Mouse (Mus musculus): ENCODE results near the gene Disp1. TPM values are rescaled to one million over a fixed set of nuclear protein-coding genes. Genes with fewer than 3 reads are reported as not detected.

The Disp1 gene
- total RNA-seq, 2 experiments from 2014 or later, result 3.8 to 3.9 TPM

DNA sequence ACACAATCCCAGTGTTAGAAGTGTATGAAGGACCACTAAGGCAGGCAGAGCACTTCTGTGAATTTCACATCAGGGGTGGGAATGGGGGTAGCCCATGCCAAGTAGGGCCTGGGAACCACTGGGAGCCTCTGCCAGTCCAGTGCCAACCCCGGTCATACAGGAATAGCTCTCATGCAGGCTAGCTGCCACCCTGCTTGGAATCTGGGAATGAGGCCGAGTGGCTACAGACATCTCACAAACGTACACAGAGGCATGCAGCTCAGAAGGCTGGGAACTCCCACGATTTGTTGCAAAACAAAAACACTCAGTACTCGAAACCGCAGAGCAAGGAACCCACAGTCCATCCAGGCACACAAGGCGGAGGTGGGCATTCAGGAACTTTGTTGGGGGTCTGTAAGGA, 153.5 kb downstream of the Disp1 start:
- no peak for DNase-seq (ENCODE audit: extremely low spot score in 1 of 2, low spot score in 2 of 2)
- intact Hi-C loops (cut with DNase I), result no loop called here

DNA sequence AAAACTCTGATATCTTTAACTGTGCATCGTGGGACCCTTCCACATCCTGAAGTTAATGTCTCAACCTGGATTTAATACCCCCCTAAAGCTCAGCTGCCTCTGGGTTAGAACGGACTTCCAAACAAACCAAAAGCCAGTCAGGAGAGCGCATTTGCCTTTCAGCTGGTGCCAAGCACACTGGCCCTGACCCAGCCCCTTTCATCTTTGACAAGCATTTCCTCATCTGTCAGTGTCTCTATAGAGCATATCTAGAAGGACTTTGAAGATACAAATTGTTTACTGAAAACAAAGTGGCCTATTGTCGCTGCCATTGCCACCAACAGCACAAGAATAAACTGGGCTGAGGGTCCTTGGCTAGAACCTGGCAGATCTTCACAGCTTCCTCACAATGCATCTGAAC, 154.3 kb downstream of the Disp1 start:
- DNase-seq (ENCODE audit: extremely low spot score in 1 of 2, low spot score in 2 of 2), result peak in 1 of 2 experiments; percentile 59
- intact Hi-C loops (cut with DNase I), result no loop called here

DNA sequence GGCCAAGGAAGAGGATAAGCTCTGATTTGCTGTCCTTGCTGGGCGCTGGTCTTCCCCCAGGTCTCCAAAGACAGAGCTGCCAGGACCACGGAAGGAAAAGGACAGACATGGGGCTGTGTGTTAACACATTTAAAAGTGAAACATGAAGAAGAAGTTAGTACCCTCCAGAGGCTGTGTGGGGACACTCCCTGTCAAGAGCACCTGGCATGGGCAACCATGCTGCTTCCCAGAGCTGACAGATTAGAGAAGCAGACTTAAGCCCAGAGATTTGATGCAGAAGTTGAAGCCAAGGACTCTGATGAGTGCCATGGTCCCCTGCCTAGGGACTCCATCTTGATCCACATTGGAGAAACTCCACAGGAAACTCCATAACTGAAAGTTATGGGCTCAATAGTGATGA, 160.7 kb downstream of the Disp1 start:
- DNase-seq (ENCODE audit: extremely low spot score in 1 of 2, low spot score in 2 of 2), result no peak
- intact Hi-C loops (cut with DNase I), result no loop called here

DNA sequence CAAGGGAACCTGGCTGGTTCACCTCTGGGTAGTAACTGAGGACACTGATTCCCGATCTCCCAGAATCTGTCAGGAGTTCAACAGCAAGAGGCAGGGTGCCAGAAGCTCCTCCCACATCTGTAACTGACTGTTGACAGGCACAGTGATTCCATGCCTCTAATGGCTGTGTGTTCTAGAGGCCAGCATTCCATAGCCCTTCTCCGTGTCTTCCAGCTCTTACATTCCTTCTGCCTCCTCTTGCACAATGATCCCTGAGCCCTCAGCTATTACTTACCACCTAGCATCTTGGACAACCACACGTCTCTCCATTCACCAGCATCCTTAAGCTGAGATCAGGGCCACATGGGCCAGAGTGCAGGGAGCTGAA, 165.1 kb downstream of the Disp1 start:
- DNase-seq (ENCODE audit: extremely low spot score in 1 of 2, low spot score in 2 of 2), result no peak
- intact Hi-C loops (cut with DNase I), result no loop called here

DNA sequence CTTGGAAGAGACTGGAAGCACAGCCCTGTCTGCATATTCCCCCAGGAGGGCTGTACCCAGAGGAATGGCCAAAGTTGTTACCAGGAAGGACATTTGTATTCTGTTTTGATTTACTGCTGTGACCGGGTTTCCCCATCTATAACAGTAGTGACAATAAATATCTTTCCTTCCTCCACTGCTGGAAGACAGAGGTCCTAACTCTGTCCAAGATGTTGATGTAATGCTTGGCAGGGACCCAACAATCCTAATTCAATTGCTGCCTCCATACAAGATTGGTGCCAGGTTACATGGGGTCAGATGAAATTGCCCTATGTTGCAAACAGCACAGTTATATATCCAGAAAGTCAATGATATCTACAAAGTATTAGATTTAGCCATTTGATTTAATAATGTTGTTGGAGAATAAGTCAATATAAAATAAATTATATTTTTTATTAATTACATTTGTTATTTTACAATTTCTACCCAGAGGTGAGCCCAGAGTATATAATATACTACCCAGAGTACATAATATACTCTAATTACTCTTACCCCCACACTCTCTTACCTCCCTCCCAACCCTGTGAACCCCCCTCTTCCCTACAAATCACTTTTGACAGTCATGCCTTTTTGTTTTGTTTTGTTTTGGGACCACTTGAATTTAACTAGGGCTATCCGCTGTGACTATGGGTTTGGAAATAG, 165.6 kb downstream of the Disp1 start:
- intact Hi-C loops (cut with DNase I), result no loop called here
- DNase-seq (ENCODE audit: extremely low spot score in 1 of 2, low spot score in 2 of 2), result no peak

DNA sequence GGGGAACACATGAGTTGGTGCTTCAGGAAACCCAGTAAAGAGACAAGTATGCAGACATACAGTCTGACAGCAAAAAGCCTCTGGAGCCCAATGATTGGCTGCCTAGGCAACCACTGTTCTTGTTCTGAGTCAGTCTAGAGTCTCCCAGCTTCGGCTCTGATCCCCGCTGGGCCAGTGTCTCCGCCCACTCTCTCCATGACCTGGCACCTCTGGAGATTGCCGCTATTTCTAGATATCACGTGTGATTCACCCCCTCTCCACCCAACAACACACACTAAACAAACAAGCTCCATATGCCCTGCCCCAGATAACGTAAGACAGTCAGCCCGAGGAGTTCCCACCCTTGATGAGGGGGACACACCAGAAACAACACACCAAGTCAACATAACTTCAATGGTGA, 168.7 kb downstream of the Disp1 start:
- no peak for DNase-seq (ENCODE audit: extremely low spot score in 1 of 2, low spot score in 2 of 2)
- intact Hi-C loops (cut with DNase I), result no loop called here

DNA sequence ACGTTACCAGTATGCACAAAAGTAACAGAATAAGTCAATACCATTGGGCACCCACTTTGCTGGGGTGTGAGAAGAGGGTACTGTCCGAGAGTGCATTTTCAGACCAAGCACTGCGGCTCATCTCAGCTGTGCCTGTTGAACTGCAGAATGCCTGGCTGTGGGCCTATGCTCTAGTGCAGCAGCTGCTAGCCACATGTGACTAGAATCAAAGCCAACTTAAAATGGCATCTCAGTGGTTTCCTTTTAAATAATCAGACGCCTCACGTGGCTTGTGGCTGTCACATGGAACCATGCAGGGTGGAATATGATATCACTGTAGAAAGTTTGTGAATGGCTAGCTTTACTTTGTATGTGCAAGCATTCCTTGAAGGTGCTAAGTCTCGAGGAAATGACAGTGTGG, 172.0 kb downstream of the Disp1 start:
- DNase-seq (ENCODE audit: extremely low spot score in 1 of 2, low spot score in 2 of 2), result peak in 1 of 2 experiments; percentile 18
- intact Hi-C loops (cut with DNase I), result no loop called here

DNA sequence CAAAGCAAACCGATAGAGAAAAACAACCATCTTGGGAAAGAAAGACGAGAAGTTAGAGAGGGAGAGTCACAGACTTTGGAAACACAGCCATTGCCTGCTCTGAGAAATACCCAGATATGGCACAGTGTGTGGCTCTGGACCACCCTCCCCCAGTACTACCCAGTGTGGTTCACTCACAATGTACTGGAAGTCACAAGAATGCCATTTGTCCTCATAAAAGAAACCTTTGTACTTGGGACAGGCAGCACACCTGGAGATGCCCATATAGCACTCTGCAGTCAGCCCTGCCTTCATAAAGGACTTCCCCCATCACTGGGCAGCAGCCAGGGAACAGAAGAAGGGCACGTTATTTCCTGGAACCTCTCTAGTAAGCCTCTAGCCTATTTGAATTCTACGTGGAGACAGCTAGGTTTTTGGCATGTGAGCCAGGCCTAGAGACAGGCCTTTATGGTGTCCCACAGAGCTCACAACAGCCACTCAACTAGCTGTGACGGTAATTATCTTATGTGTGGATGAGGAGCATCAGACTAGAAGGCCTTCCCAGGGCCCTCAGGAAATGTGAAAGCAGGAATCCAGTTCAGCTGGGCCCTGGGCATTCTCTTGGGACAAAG, 173.3 kb downstream of the Disp1 start:
- no peak for DNase-seq (ENCODE audit: extremely low spot score in 1 of 2, low spot score in 2 of 2)
- intact Hi-C loops (cut with DNase I), result no loop called here

DNA sequence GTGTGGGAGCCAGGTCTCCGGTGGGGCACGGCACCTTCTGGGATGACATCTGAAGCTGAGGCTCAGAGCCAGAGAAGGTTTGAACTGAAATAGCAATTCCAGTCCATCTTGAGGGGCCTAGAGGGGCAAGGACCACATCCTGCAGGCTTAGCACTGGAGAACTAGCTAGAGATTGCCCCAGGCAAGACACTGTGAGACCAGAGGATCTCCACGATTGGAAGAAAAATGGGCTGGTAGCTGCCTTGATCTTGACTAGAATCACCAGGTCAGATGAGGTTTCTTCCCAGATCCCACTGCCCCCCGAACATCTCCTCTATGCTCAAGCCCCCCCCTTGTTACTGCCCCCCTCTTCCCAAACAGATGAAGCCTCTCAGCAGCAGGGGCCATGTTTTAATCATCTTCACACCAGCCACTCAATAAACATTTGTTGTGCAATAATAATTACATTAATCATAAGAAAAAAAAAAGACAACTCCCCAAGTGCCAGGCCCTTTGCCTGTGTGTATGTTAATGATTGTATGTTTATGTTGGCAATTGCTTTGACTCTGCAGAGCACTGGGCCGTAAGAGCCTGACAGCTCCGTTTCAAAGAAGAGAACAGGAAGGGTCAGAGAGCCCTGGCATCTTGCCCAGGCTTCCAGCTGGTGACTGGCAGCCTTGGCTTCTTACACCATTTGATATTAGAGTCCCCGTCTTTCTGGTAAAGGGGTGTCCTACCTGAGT, 174.0 kb downstream of the Disp1 start:
- DNase-seq (ENCODE audit: extremely low spot score in 1 of 2, low spot score in 2 of 2), result peak in 1 of 2 experiments; percentile 68
- intact Hi-C loops (cut with DNase I), result no loop called here

DNA sequence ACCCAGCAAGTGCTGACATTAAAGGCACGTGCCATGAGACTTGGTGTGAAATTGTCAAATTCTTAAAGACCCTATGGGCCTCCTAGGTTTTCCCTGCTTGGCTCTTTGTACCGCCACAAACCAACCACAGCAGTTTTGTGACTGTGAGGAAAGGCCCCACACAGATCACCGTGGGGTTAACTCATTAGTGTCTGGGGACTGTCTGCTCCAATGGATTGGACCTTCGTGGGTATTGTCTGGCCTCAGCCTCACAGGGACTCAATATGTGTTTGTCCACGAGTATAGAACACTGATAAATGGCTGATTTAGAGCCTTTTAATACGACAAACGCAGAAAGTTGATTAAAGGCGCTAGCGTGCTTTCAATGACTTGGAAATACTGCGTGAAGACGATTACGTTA, 175.2 kb downstream of the Disp1 start:
- no peak for DNase-seq (ENCODE audit: extremely low spot score in 1 of 2, low spot score in 2 of 2)
- intact Hi-C loops (cut with DNase I), result no loop called here

DNA sequence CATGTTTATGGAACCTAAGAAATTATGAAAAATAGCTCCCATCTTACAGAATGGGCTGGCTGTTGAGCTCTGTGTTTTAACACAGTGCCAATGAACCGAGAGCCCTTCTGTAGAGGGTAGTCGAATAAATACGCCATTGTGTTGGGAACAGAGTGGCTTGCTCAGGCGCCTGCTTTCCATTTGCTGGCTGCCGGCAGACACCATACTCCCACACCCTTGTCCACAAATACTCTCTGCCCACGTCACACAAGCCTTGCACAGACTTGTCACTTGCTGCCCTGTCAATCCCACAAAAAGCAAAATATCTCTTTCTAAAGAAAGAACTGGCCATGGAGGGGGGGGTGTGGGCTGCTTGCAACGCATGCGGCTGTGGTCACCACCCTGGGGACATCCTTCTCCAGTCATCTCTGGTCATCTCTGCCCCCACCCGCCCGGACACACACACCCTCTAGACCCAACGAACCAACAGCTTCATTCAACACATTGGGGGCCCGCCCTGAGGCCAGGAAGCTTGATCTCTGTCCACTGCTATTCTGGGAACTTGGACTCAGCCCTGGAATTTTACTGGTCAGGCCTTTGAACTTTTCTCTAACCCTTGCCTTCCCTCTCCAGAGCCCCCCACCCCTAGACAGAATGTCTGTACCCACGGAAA, 178.0 kb downstream of the Disp1 start:
- intact Hi-C loops (cut with DNase I), result no loop called here
- DNase-seq (ENCODE audit: extremely low spot score in 1 of 2, low spot score in 2 of 2), result peak; percentile 40 to 54

DNA sequence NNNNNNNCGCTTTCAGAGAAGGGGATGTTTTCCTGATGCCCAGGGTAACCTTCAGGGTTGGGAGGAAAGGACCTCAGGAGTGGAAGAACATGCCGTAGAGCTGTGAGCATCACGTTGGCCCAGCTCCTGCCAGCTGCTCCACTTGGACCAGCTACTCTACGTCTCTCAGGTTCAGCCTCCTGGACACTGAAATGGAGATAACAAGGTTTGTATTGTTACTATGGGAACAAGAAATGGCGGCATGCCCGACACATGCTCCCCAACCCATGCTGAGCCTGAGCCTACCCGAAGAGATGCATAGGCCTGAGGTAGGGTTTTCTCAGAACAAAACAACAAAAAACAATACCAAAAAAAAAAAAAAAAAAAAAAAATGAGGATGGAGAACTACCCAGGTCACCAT, 179.6 kb downstream of the Disp1 start:
- intact Hi-C loops (cut with DNase I), result no loop called here
- DNase-seq (ENCODE audit: extremely low spot score in 1 of 2, low spot score in 2 of 2), result no peak

DNA sequence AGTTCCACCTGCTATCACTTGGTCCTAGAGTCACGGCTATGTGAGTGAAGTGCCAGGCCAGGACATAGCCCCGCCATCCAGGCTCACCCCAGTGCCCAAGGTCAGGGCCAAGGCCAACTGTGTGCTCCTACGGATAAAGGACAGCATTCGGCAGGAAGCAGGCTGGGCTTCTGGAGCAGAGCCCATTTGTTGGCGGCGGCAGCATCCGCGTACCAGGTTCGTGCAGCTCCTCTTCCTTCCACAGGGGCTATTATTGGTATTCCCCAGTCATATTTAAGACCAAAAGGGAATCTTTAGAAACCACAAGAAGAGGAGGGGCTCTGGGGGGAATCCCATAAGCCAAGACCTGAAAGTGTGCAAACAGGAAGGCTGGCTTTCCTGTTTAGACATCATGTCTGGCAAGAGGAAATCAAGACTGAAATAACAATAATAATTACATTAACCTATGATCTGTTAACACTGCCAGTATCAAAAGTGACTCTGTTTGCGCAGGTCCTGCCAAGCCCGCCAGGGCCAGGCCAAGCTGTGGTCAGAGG, 180.4 kb downstream of the Disp1 start:
- intact Hi-C loops (cut with DNase I), result no loop called here
- DNase-seq (ENCODE audit: extremely low spot score in 1 of 2, low spot score in 2 of 2), result peak in 1 of 2 experiments; percentile 70

DNA sequence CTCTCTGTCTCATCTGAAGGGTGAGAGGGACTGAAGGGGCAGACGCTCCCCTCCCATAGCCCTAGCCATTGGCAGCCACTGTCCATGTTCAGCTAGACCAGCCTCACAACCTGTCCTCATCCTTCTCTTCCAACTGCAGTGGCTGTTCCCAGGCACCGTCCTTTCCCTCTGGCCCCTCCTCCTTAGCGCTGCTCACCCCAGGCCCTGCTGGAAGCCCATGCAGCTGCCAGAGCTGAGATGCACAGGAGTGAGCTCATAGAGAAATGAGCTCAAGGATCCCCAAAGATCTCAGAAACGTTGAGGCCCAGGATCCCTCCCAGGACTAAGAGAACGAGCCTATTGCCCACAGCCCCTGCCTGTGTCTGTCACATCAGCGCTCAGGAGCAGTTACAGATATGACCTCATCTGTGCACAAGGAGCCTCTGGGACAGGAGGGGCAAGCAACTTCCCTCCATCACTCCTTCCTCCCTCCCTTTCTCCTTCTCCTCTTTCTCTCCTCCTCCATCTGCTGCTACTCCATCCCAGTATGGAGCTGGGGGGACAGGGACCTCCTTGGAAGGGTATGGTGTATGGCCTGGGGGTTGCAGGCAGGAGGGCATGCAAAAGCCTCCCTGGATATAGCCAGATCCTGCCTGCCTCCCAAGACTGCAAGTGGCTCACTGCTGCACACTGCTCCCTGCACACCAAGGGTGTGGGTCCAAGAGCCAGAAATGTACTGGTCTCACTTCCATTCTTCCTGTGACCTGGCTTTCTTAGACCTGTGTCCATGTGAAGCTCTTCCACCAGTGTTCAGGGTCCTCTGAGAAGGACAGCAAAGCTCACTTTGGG, 181.2 kb downstream of the Disp1 start:
- DNase-seq (ENCODE audit: extremely low spot score in 1 of 2, low spot score in 2 of 2), result no peak
- intact Hi-C loops (cut with DNase I), result no loop called here

DNA sequence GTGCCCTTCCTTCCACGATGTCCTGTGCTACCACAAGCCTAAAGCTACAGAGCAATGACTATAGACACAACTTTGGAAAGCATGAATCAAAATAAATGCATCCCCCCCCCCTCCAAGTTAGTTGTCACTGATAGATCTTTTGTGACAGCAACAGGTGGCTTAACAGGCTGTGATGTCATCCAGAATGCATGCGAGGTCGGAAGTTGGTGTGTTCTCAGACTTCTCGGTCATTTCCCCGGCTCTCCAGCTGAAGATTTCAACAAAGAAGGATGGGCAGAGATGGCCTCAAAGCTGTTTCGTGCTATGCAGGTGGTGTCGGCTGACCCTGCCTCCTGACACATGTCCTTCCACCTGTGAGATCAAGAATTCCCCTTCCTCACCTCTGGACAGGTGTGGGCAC, 181.9 kb downstream of the Disp1 start:
- intact Hi-C loops (cut with DNase I), result no loop called here
- no peak for DNase-seq (ENCODE audit: extremely low spot score in 1 of 2, low spot score in 2 of 2)
